Mouse (Mus musculus): ENCODE measurements at regions not wholly inside any gene's neighbourhood (a gene's known extent, or its start where the extent isn't known, plus 50 kb on each side); places are given as distances from the start of the nearest gene placed in this dataset.

GRCm38 (mm10) chr3:119587971-119588370 lies 196.3 kb downstream of the Ptbp2 start:
- TF ChIP-seq EP300 (IDR thresholded peaks at IDR 0.05; ENCODE audit: low read depth) (no peak), CTCF (IDR thresholded peaks at IDR 0.05; ENCODE audit: low read depth) (no peak)

Measured in liver, postnatal 0 days (tissue).